Mouse (Mus musculus) inflammation-experienced regulatory T-cells, adult 6 months (primary cell): ENCODE results near the gene Aox3. TPM values are rescaled to one million over a fixed set of nuclear protein-coding genes. Genes with fewer than 3 reads are reported as not detected.

Source experiments
- ATAC-seq: one replicate; pipeline ENCODE4 v1.8.0; 2017
- polyA plus RNA-seq, 3 experiments: library from polyadenylated mRNA; unstranded; fragments of 100-300 nt; shearing (Covaris generic); gene quantifications; one replicate each; pipeline ENCODE4 v1.2.1; 2017

Gene Aox3
- polyA plus RNA-seq, 3 experiments from 2014 or later = not detected

DNA sequence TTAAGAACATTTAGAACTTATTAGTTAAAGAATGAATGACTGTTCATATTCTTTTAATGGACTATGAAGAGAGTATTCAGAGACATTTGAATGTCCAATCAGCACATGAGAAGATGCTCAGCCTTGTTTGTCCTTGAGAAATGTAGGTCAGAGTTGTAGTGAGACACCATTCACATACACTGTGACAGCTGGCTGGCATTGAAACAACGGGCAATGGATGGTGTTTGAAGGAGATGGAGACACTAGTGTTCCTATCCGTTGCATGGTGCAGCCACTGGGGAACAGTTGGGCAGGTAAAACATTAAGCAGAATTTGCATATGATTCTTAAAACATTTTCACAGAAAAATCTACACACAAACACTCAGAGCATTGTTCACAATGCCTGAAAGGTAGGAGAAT lies 5.9 kb upstream of the Aox3 start:
- no peak for ATAC-seq

DNA sequence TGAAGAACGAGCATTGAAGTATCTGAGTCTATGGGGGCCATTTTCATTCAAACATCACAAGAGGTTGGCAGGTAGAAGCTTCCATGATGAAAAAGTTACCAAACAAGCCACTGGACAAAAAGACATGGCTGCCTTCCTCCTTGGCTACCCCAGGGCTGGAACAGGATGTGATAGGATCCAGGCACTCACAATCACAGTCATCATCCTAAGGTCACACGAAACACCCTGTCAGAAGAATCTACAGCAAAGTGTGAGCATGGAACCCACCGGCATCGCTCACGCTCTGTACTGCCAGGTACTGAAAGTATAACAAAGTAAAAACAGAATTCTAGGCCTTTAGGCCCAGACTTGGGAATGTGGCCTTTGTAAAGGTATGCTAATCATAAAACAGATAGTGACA lies 2.7 kb upstream of the Aox3 start:
- no peak for ATAC-seq

DNA sequence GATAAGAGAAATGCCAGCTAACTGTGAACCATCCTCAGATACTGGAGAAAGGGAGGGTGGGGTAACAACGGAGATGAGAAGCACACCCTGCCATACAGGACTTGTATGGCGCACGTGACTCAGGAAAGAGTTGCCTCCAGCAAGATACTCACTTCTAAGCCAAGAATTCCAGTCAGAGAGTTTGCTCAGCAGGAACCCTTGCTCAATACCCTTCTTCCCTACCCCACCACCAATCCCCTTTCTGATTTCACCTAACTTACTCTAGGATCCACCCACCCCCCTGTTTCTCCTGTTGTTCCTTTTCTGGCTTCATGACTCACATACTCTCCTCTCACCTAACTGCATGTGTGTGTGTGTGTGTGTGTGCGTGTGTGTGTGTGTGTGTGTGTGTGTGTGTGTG lies 1.6 kb upstream of the Aox3 start:
- ATAC-seq = no peak

DNA sequence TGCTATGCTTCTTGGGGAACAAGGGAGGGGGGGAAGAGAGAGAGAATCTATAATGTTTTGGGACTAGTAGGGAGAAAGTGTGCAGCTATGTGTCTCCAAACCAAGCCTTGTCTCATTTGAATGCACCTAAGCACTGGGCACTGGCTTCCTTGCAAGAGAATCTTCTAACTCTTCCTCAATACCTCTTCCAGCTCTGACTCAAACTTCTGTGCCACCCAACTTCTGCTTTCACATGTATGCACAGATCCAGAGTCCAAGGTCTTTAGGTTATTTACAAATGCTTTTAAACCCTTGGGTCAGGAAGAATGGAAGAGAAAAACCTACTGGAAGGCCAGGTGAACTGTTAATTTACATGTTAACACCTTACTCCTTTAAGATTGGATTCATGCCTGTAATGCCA lies 511 bp downstream of the Aox3 start:
- no peak for ATAC-seq

DNA sequence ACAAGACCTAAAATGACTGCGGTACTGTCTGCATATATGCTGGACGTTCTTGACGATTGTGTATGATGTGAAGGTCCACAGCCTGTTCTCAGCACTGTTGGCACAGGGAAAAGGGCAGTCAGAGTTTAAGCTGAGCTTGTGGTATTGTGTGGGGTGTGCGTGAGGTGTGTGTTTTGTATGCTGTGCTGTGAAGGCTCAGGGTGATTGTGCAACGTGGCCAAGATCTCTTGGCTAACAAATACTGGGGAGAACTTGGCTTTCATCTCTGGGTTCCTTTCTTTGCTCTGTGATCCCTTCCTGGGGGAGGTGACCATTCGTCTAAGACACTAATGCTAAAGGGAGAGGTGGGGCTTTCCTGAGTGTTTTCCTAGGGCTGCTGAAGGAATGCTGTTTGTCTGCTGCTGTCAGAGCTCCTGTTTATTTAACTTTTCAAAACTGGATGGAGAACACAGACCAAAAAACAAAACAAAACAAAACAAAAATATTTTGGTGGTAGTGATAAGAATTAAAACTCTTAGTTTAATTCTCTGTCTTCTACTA lies 1.2 kb downstream of the Aox3 start:
- no peak for ATAC-seq

DNA sequence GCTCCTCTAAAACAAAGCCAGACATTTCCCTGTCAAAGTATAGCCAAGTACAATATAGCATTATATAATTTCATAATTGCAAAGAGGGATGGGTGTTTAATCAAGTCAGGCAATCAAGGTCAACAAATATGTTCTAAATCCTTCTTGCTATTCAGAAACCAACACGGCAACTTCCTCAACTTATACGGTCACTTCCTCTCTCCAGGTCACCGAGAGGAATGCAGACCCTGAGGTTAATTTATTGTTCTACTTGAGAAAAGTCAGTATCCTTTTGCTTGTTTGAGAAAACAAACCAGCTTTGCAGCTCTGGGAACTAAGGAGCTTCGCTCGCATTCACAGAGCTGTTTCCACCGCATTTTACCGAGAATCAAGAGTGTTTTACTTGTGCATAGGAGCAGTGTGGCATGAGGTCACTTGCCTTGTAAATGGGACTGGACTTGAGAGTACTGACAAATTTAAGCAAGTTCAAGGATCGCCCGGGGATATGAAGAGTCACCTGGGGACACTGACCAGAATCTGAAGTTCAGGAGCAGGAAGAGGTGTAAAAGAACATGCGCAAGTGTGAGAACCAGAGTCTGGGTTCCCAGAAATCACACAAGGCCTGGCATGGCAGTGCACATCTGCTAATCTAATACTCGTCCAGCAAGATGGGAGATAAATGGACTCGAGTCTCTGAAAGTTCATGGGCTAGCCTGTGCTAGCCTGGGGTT lies 1.9 kb downstream of the Aox3 start:
- no peak for ATAC-seq

DNA sequence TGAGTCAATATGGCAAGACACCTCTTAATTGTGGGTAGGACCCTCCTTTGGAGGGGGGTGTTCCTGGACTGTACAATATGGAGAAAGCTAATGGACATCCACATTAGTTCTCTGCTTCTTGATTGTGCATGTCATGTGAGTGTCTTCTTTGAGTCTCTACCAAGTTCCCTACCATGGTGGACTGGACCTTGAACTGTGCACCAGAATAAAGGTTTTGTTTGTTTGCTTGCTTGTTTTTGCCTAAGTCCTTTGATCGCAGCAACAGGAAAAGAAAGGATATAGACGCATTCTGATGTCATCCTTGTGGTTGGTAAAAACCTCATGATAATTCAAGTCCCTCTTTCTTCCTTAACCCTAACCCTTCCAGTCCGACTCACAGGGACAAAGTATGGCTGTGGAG lies 5.3 kb downstream of the Aox3 start:
- no peak for ATAC-seq

DNA sequence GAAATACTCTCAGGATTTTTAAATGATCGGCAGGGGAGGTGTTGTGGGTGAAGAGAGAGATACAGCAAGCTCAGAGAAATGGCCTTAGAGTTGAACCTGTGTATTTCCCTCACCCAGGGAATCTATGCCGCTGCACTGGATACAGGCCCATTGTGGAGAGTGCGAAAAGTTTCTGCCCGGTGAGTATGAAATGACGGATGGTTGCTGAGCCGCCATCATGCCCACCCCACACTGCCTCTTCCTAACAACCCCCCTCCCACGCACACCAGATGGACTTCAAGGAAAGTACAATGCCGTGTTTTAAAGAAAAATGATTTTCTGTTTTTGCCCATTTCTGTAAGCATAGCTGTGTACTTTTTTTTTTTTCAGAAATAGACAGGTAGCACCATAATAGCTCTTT lies 12.0 kb downstream of the Aox3 start:
- ATAC-seq = no peak

DNA sequence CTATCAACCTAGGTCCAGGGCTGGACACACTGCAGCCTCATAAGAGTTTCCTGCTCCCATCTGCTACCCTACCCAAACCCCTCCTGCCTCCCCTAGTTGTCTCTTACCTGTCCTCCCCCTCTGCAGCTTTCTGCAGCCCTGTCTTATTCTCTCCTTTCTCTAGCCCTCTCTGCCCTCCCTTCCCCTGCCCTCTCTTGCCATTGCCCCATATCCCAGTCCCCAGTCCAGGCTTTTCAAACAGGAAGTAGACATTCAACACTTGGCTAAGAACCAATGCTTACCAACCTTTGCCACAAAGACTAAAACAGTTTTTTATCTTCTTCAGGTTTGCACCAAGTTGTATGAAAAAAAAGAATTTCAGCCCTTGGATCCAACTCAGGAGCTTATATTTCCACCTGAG lies 25.0 kb downstream of the Aox3 start:
- ATAC-seq = no peak

DNA sequence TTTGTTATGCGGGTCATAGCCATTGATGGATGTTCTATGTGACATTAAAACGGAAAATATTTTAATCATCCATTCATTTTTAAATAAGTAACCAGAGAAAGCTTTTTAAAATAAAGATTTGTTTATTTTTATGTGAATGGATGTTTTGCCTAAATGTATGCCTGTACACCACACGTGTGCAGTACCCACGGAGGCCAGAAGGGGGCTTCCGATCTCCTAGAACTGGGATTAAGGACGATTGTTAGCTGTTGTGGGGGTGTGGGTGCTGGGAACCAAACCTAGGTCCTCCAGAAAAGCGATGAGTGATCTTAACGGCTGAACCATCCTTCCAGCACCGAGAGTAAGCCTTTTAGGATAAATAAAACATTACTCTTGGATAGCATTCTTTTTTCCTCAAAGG lies 26.1 kb downstream of the Aox3 start:
- ATAC-seq = no peak

DNA sequence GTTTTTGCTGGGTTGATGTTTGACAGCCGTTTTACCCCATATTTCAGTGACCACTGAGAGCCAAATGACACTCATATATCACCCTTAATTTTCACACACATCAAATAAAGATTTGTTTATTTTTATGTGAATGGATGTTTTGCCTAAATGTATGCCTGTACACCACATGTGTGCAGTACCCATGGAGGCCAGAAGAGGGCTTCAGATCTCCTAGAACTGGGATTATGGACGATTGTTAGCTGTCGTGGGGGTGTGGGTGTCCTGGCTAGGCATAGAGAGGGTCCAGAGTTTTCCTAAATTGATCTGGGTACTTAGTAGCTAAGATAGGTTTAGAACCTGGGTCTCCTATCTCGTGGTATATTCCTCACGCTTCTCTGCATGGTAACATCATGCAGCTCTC lies 27.7 kb downstream of the Aox3 start:
- no peak for ATAC-seq

DNA sequence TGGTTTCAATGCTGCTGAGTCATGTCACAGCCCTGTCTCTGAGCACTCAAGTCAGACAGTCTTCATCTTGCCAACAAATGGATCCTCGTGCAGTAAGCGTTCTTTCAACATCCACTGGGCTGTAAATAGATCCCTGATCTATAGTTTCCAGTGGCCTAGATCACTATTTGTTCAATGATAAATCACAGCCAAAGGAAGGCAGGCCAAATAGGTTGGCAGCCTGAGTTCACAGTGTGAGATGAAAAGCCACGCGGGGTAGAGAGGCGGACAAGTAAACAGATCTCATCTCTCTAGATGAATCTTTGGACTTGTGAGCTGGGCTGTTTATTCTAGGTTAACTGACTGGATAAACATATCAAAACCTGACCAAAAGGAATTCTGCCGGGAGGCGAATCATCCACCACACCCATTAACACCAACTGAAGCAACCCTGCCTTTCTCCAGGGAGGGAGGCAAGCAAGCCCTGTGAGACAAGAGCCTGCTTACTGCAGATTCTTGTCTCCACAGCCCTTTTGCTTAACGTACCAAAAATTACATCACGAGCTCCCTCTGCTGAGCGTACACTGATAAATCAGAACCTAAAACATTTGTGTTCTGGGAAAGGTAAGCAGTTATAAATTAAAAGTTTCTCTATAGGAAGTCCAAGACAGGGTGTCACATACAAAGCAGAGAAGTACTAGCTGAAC lies 31.6 kb downstream of the Aox3 start:
- ATAC-seq = no peak

DNA sequence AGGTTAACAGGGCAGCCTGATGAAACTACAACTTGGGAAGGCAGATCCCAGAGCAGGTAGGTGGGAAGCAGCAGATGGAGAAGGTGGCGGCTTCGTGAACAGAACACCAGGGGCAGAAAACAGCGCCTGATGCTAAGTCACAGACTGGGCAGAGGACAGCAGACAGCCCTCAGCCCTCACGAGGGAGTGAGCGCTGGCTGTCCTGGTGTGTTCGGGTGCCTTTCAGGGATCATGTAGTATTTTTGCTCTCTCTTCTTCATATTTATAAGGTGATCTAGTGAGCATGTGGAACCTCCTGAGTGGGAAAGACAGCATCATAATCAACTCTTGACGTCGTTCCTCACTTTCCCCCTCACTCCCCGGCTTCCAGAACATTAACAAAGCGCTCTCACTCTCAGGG lies 33.1 kb downstream of the Aox3 start:
- ATAC-seq = no peak

DNA sequence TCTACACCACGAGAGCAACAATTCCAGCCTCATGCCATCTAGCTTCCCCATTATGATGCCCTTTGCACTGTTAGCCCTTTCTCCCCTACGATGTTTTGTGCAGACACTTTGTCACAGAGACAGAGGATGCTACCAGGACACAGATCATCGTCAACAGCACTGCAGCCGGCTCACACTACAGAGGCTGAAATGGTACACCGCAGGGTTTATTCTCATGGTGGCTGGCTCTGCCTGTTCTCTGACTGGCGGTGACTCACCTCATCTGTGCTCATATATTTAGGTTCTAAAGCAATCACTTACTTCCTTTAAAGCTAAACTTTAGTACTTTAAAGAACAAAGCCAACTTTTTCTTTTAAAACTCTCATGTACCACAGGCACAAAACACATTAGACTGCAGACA lies 34.8 kb downstream of the Aox3 start:
- no peak for ATAC-seq

DNA sequence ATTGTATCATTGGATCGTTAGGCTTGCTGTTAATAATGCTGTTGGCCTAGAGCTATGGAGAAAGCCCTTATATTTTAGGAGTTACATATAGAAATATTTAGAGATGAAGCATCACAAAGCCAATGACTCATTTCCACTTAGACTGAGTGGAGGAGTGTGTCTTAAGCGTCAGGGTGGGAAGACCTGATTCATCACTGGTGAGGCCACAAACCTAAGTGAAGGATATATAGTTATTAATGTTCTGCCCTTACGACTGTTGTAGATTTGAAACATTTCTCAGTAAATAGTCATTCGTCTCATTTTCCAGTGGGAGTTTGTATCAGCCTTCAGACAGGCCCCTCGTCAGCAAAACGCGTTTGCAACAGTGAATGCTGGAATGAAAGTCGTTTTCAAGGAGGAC lies 39.3 kb downstream of the Aox3 start:
- no peak for ATAC-seq

DNA sequence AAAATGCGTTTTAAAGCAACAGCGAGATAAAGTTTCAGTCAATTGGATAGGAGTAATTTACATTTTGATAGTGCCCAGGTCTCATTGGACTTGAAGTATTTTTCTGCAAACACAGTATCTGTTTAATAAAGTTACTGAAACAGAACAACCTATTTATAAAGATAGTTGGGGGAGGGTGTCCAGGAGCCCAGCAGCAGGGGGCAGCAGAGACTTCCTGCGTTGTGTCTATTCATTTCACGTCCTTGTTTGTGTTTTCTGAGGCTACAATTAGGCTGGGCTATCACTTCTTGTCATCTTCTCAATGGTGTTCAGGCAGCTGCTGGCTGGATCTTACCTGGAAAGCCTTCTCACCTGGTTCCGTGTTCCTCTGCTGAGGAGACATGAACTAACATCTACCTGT lies 43.8 kb downstream of the Aox3 start:
- no peak for ATAC-seq

DNA sequence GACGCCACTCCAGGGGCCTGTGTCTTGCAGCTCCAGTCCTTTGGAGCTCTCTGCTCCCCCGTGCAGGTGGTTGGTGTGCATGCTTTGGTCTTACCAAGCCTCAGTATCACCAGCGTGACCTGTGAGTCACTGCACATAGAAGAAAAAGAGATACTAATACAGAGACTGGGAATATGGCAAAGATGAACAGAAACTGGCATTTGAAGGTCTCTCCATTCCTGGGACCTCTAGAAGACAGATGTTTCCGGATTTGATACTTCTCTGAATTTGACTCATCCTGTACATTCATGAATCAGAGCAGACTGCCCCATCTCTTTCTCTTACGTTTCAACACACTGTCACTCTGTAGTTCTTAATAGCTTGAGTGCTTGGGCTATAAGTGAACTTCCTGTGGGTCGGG lies 57.0 kb downstream of the Aox3 start:
- no peak for ATAC-seq

DNA sequence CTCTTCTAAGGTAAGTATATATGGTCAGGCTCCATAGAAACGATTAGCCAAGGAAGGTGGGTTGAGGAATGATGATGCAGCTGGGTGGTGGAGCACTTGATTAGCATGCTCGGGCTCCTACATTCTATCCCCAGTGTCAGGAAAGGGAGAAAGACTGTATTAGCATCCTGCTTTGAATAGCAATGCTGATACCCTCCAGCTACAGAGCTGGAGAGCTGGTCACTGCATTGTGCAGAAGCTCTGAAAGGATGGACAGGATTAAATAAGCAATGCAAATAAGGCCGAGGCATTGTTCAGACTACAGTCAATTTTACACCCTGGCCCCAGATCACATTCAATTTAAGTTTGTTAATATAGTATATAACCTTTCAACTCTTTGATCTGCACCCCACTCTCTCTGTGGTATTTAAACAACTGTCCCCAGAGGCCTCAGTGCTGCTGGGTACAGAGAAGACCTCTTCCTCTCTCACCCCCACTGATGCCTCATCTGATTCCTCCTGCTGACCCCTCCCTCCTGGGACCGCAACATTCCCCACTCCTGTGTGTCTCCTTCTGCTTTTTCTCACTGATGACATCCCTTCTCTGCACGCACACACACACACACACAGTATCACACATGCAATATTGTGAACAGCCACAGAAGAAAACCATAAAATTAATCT lies 75.7 kb downstream of the Aox3 start:
- no peak for ATAC-seq

DNA sequence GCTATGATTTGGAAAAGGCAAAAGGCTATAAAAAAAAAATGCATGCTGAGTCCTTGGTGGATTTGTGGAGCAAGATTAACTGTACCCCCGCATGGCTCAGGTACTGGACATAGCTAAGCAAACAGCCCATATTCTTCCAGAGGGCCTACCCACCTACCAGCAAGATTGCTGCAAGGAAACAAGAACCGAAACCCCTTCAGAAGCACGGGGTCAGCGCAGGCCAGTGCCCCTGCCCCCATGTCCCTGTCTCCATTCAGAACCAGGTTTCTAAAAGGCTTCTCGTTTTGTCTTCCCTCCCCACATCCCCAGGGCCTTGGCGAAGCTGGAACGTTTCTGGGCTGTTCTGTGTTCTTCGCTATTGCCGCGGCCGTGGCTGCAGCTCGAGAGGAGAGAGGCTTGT lies 81.4 kb downstream of the Aox3 start:
- ATAC-seq = no peak

DNA sequence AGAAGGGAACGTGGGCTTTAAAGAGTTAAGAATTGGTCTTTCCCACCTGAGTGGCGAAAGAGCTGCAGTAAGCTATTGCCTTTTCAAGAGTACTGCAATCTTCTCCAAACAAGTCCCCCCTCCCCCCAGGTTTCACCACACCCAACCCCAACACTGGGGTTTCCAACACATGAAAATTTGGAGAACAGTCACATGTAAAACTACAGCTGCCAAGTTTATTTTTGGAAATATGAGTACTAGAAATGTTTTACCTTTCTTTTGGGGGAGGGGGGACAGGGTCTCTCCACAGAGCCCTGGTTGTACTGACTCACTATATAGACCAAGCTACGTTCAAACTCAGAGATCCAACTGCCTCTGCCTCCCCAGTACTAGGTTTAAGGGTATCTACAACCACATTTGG lies 82.1 kb downstream of the Aox3 start:
- no peak for ATAC-seq

DNA sequence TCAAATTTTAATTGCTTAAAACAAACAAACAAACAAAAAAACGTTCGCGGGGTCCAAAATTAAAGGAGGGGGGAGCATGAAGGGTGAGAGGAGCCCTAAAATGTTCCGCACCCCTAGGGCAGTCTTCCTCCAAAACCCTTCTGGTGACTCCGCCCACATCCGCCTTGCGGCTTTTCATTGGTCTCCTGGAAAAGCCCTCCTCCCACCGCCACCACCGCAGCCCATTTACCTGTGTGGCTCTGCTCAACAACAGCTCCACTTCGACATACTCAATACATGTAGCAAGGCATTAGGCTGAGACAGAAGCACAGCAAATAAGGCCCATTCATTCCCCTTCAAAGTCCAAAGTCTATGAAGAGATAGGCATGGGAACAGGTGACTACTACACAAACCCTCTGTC lies 82.6 kb downstream of the Aox3 start:
- peak; percentile 38 for ATAC-seq

DNA sequence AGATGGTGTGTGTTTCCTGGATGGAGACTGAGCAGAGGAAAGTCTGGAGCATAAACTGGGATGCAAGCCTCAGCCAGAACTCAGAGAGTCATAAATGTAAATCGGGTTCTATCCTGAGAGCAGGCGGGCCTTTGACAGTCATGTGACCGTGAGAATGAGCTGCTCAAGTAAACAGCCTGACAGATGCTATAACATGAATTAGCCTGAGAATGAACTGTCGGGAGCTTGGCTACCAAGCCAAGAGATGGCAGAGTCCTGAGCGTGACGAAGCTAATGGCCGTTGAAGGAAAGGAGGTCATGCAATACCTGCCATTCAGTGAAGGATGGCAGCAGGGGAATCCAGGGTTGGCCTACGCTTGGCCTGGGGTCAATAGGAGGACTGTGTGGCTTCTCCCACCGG lies 84.1 kb downstream of the Aox3 start:
- no peak for ATAC-seq

DNA sequence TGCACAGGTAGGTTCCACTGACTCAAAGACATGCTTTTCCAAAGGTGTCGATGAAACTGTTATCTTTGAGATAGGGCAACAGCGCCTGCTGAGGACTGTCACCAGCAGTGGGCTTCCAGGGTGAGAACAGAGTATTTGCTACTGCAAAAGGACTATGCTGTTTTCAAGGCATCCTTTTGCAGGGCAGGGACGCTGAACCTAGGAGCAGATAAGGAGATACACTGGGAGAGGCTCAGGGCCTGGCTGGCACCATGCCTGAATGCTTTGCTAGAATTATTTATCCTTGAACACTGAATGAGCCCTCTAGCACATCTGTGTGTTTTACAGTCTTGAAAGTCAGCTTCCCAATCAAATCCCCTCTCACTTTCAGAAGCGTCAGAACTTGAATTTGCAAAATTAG lies 85.5 kb downstream of the Aox3 start:
- ATAC-seq = no peak

DNA sequence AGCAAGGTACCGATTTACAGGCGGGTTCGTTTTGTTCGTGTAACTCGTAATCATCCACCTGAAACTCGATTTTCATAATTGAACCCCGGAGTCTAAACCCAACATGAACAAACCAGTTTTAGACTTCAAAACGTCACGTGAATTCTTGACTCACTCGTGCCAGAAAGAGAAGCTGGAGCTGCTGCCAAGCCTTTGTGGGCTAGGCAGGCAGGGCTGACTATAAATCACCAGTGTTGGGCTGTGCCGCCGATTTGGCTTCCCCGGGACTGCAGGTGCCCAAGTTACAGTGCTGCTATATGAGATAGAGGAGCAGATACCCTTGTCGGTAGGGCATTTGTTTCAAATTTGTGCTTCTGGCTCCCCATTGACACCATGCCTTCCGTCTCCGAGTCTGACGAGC lies 97.3 kb downstream of the Aox3 start, which contains the start of gene Aox4:
Aox4 (plus strand) TSS at position 195 of the 400 bp plus-strand sequence.
- no peak for ATAC-seq
